Mouse (Mus musculus) lung, adult 2 months (tissue): ENCODE results near the gene Ppp1r12a.

ENCODE experiments used
- CTCF ChIP-seq: fragments of 200-500 bp; IDR thresholded peaks from 2 replicates; pipeline ENCODE4 v1.5.1; 2011; ENCODE audit warnings: mild to moderate bottlenecking, low read length, control low read depth; ENCODE audit not compliant: insufficient read depth
- POLR2A ChIP-seq: fragments of 200-500 bp; IDR thresholded peaks from 2 replicates; pipeline ENCODE4 v1.6.1; 2011; ENCODE audit warnings: low read depth, mild to moderate bottlenecking, control low read depth, low read length, borderline replicate concordance; ENCODE audit errors: extremely low read depth

DNA sequence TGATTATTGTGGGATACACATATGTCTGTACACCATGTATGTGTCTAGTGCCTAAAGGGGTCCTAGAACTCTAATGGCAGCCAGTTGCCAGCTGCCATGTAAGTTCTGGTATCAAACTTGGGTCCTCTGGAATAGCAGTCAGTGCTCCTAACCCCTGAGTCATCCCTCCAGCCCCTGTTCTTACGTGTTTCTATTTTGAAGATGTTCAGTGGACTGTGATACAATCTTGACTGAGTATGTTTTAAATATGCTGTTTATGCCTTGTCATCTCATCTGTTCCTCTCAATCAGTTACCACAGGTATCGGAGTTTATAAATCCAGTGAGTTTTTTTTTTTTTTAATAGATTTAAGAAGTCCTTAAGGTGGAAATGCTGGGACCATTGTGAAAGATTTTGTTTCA lies 27.3 kb downstream of the Ppp1r12a start:
- TF ChIP-seq CTCF: no peak
- TF ChIP-seq POLR2A: no peak
